Mouse (Mus musculus) midbrain, embryonic 13.5 days (tissue): ENCODE measurements around the gene Lrrc43. TPM values are rescaled to one million over a fixed set of nuclear protein-coding genes. Genes with fewer than 3 reads are reported as not detected.

Experiments used
- microRNA-seq: library from miRNA; unstranded; fragments of <30 nt; microRNA quantifications from one replicate; pipeline ENCODE4, GENCODE M21; 2016
- polyA plus RNA-seq: library from polyadenylated mRNA; unstranded; fragments of >200 nt; fragmentation: Nextera tagmentation; extraction: Ambion mirVana; gene quantifications from 2 replicates; pipeline ENCODE4 v1.2.1, GENCODE M21; 2015

The Lrrc43 gene
- polyA plus RNA-seq, 1 experiment from 2014 or later, result 0.15 TPM

Small RNAs within 50 kb of the gene (microRNA-seq; reads per million reads assigned to microRNA genes)
- gene Mir7647, result 2.7 reads per million, percentile 9 among the genes with 10 or more reads in this experiment

Other genes with a start within 250 kb of the Lrrc43 start
- gene Wdr66, start 237.2 kb upstream of the Lrrc43 start, polyA plus RNA-seq, result 0.93 and 1.2 TPM in 2 replicates
- gene Bcl7a, start 145.5 kb upstream of the Lrrc43 start, polyA plus RNA-seq, result 47.8 and 53.0 TPM in 2 replicates
- gene Mlxip, start 94.5 kb upstream of the Lrrc43 start, polyA plus RNA-seq, result 17.4 and 18.7 TPM in 2 replicates
- gene Il31, start 184 bp downstream of the Lrrc43 start, polyA plus RNA-seq, result not detected in 2 replicates
- 1.5 TPM in 2 replicates for gene B3gnt4, start 21.2 kb downstream of the Lrrc43 start, polyA plus RNA-seq
- gene Diablo, start 34.9 kb downstream of the Lrrc43 start, polyA plus RNA-seq, result 131 and 135 TPM in 2 replicates
- gene Gm49027, start 36.2 kb downstream of the Lrrc43 start, polyA plus RNA-seq, result 1.1 and 1.5 TPM in 2 replicates
- 37.9 and 40.6 TPM in 2 replicates for gene Vps33a, start 83.7 kb downstream of the Lrrc43 start, polyA plus RNA-seq
- gene Clip1, start 195.3 kb downstream of the Lrrc43 start, polyA plus RNA-seq, result 81.1 and 81.2 TPM in 2 replicates
- 81.8 and 83.6 TPM in 2 replicates for gene Zcchc8, start 231.8 kb downstream of the Lrrc43 start, polyA plus RNA-seq